Mouse (Mus musculus) cerebellum, adult 2 months (tissue): ENCODE measurements around the gene Ppa1. TPM values are rescaled to one million over a fixed set of nuclear protein-coding genes. Genes with fewer than 3 reads are reported as not detected.

Source experiments
- DNase-seq, 2 experiments: peaks; one replicate each; pipeline ENCODE4 v3.0.0; 2021
- H3K27ac ChIP-seq: fragments of 200-500 bp; 2 replicates; pipeline ENCODE4 v1.5.1; 2012; ENCODE audit warnings: low read length, control low read depth, inconsistent platforms; ENCODE audit not compliant: insufficient read depth
- H3K27me3 ChIP-seq: fragments of 200-500 bp; 2 replicates; pipeline ENCODE4 v1.6.1; 2012; ENCODE audit warnings: inconsistent platforms, mild to moderate bottlenecking, low read length, moderate library complexity; ENCODE audit not compliant: control insufficient read depth, insufficient read depth
- H3K4me1 ChIP-seq: fragments of 200-500 bp; 2 replicates; pipeline ENCODE4 v1.6.1; 2011; ENCODE audit warnings: low read length; ENCODE audit not compliant: control insufficient read depth, insufficient read depth
- H3K4me3 ChIP-seq: fragments of 200-500 bp; replicated peaks from 2 replicates; pipeline ENCODE3; 2011; ENCODE audit warnings: mild to moderate bottlenecking, low read depth, low read length, control low read depth; ENCODE audit not compliant: insufficient read depth
- CTCF ChIP-seq: fragments of 200-500 bp; IDR thresholded peaks from 2 replicates; pipeline ENCODE4 v1.5.1; 2011; ENCODE audit warnings: low read depth, mild to moderate bottlenecking, control low read depth, low read length, moderate library complexity, borderline replicate concordance; ENCODE audit not compliant: insufficient read depth
- POLR2A ChIP-seq: fragments of 200-500 bp; IDR thresholded peaks from 2 replicates; pipeline ENCODE4 v1.6.1; 2011; ENCODE audit warnings: low read length, control low read depth, borderline replicate concordance; ENCODE audit not compliant: insufficient read depth
- WGBS: fragments of 180-500 bp; shearing (Covaris S2); methylation state at CpG from one replicate; pipeline ENCODE4 v1.1.7; 2018; 5-methylcytosine and 5-hydroxymethylcytosine counted together
- polyA plus RNA-seq: library from polyadenylated mRNA; depleted of rRNA; stranded (reverse); fragments of >200 nt; gene quantifications from 2 replicates; pipeline ENCODE4 v1.2.3, GENCODE M21; 2012

Ppa1 gene
- polyA plus RNA-seq, 1 experiment, result 127 TPM

- Histone ChIP-seq H3K27me3 (no peaks in the 10 kb centered on the region), H3K4me3 (no peak overlapping the region), H3K4me1 (no peaks in the 10 kb centered on the region), H3K27ac (no peak overlapping the region)
- no peak for DNase-seq
- TF ChIP-seq CTCF (no peak), POLR2A (no peak)
- 92% methylated on average over 4 of the region's 4 CpGs for WGBS
Observed at GRCm38 (mm10) chr10:61654105-61654504, 5.8 kb downstream of the Ppa1 start.

GRCm38 (mm10) chr10:61654691-61655090 lies 6.3 kb downstream of the Ppa1 start:
- no peak overlapping the region for H3K27ac ChIP-seq
- DNase-seq, result no peak
- H3K4me1 ChIP-seq, result no peaks in the 10 kb centered on the region
- H3K4me3 ChIP-seq, result no peak overlapping the region
- WGBS, result 89% methylated on average over 7 of the region's 7 CpGs
- H3K27me3 ChIP-seq, result no peaks in the 10 kb centered on the region
- no peak for TF ChIP-seq CTCF

- no peak for TF ChIP-seq POLR2A
- no peak for TF ChIP-seq CTCF
- 92% methylated on average over 3 of the region's 3 CpGs for WGBS
- DNase-seq, result no peak
- Histone ChIP-seq H3K27ac (no peak overlapping the region), H3K27me3 (no peaks in the 10 kb centered on the region), H3K4me1 (no peaks in the 10 kb centered on the region), H3K4me3 (no peak overlapping the region)
Observed at GRCm38 (mm10) chr10:61655188-61655587, 6.8 kb downstream of the Ppa1 start.

- Histone ChIP-seq H3K27me3 (no peaks in the 10 kb centered on the region), H3K27ac (no peak overlapping the region), H3K4me3 (no peak overlapping the region), H3K4me1 (no peaks in the 10 kb centered on the region)
- 90% methylated on average over 18 of the region's 18 CpGs for WGBS
- no peak for TF ChIP-seq CTCF
- no peak for TF ChIP-seq POLR2A
- DNase-seq, result no peak
Observed at GRCm38 (mm10) chr10:61656928-61657882, 8.9 kb downstream of the Ppa1 start.

GRCm38 (mm10) chr10:61657985-61658384 lies 9.6 kb downstream of the Ppa1 start:
- H3K27me3 ChIP-seq, result no peaks in the 10 kb centered on the region
- H3K27ac ChIP-seq, result no peak overlapping the region
- TF ChIP-seq POLR2A (no peak), CTCF (no peak; the same call in 1 of the 2 replicates)
- no peak for DNase-seq
- no peaks in the 10 kb centered on the region for H3K4me1 ChIP-seq
- WGBS, result 22% methylated on average over 4 of the region's 4 CpGs
- H3K4me3 ChIP-seq, result no peak overlapping the region

- no peak for DNase-seq
- WGBS, result 63% methylated on average over 8 of the region's 8 CpGs
- no peaks in the 10 kb centered on the region for H3K27me3 ChIP-seq
- no peaks in the 10 kb centered on the region for H3K4me1 ChIP-seq
- H3K27ac ChIP-seq, result no peak overlapping the region
- TF ChIP-seq CTCF, result no peak
- no peak for TF ChIP-seq POLR2A
- no peak overlapping the region for H3K4me3 ChIP-seq
Observed at GRCm38 (mm10) chr10:61661887-61662286, 13.5 kb downstream of the Ppa1 start.

- TF ChIP-seq CTCF, result no peak
- WGBS, result 42% methylated on average over 10 of the region's 10 CpGs
- DNase-seq, result no peak
- H3K4me1 ChIP-seq, result no peaks in the 10 kb centered on the region
- no peaks in the 10 kb centered on the region for H3K27me3 ChIP-seq
- H3K27ac ChIP-seq, result no peak overlapping the region
- H3K4me3 ChIP-seq, result no peak overlapping the region
Observed at GRCm38 (mm10) chr10:61662391-61662988, 14.1 kb downstream of the Ppa1 start.

- 95% methylated on average over 10 of the region's 10 CpGs for WGBS
- no peak for DNase-seq
- Histone ChIP-seq H3K4me1 (no peaks in the 10 kb centered on the region), H3K4me3 (no peak overlapping the region), H3K27ac (no peak overlapping the region), H3K27me3 (no peaks in the 10 kb centered on the region)
- TF ChIP-seq CTCF (no peak), POLR2A (no peak)
Observed at GRCm38 (mm10) chr10:61665111-61665510, 16.8 kb downstream of the Ppa1 start.
